Mouse (Mus musculus) lung, adult 18-20 months (tissue): ENCODE measurements around the gene Rarb.

Experiments
- DNase-seq, 2 experiments: peaks; one replicate each; pipeline ENCODE4 v3.0.0; 2022; ENCODE audit warnings: mixed read lengths in 2 of 2

The Rarb gene

GRCm38 (mm10) chr14:16733595-16734298 is 85.2 kb downstream of the Rarb start:
- DNase-seq = peak in 1 of 2 experiments; percentile 26

- peak in 1 of 2 experiments; percentile 35 for DNase-seq
These were observed 86.9 kb downstream of the Rarb start for GRCm38 (mm10) chr14:16732054-16732453.

- DNase-seq = no peak
These were observed 90.6 kb downstream of the Rarb start for GRCm38 (mm10) chr14:16728175-16728838.

- DNase-seq = no peak
These were observed 95.0 kb downstream of the Rarb start for GRCm38 (mm10) chr14:16723991-16724390.

GRCm38 (mm10) chr14:16717821-16718220 is 101.1 kb downstream of the Rarb start:
- no peak for DNase-seq

- DNase-seq = peak in 1 of 2 experiments; percentile 5
These were observed 104.5 kb downstream of the Rarb start for GRCm38 (mm10) chr14:16714344-16714955.

- no peak for DNase-seq
These were observed 105.2 kb downstream of the Rarb start for GRCm38 (mm10) chr14:16713773-16714172.

GRCm38 (mm10) chr14:16699228-16699627 is 119.7 kb downstream of the Rarb start:
- no peak for DNase-seq

- peak in 1 of 2 experiments; percentile 1 for DNase-seq
These were observed 123.4 kb downstream of the Rarb start for GRCm38 (mm10) chr14:16695453-16696120.

GRCm38 (mm10) chr14:16678335-16678734 is 140.6 kb downstream of the Rarb start:
- no peak for DNase-seq

- DNase-seq = no peak
These were observed 141.9 kb downstream of the Rarb start for GRCm38 (mm10) chr14:16677081-16677480.

- no peak for DNase-seq
These were observed 148.4 kb downstream of the Rarb start for GRCm38 (mm10) chr14:16670571-16670970.

GRCm38 (mm10) chr14:16639153-16639943 is 179.6 kb downstream of the Rarb start:
- no peak for DNase-seq

- no peak for DNase-seq
These were observed 205.0 kb downstream of the Rarb start for GRCm38 (mm10) chr14:16613975-16614374.

- DNase-seq = no peak
These were observed 213.5 kb downstream of the Rarb start for GRCm38 (mm10) chr14:16605480-16605879.

- DNase-seq = no peak
These were observed 214.4 kb downstream of the Rarb start for GRCm38 (mm10) chr14:16604469-16605064.

- DNase-seq = peak in 1 of 2 experiments; percentile 21
These were observed 215.8 kb downstream of the Rarb start for GRCm38 (mm10) chr14:16603040-16603590.

- no peak for DNase-seq
These were observed 219.7 kb downstream of the Rarb start for GRCm38 (mm10) chr14:16599224-16599623.

GRCm38 (mm10) chr14:16598074-16598501 is 220.9 kb downstream of the Rarb start:
- DNase-seq = no peak

- DNase-seq = no peak
These were observed 229.8 kb downstream of the Rarb start for GRCm38 (mm10) chr14:16589139-16589538.

- DNase-seq = no peak
These were observed 240.9 kb downstream of the Rarb start for GRCm38 (mm10) chr14:16578100-16578499.

GRCm38 (mm10) chr14:16577049-16577448 is 241.9 kb downstream of the Rarb start:
- DNase-seq = no peak
